Mouse (Mus musculus) hindbrain, embryonic 16.5 days (tissue): ENCODE data around the gene Wdr19. TPM values are rescaled to one million over a fixed set of nuclear protein-coding genes. Genes with fewer than 3 reads are reported as not detected.

Experiments used
- ATAC-seq: fragments of 200-750 bp; cut with Nextera tagmentation; 2 replicates; pipeline ENCODE4 v1.8.0; 2017; ENCODE audit warnings: moderate TSS enrichment, moderate library complexity
- H3K27ac ChIP-seq: fragments of 300-500 bp; sonication (generic); 2 replicates; pipeline ENCODE4 v1.5.1; 2014; ENCODE audit warnings: low read depth, mild to moderate bottlenecking, control low read depth, low read length, moderate library complexity
- H3K27me3 ChIP-seq: fragments of 300-500 bp; sonication (generic); replicated peaks from 2 replicates; pipeline ENCODE4 v1.6.1; 2014; ENCODE audit warnings: low read length; ENCODE audit not compliant: control insufficient read depth, insufficient read depth
- H3K36me3 ChIP-seq: fragments of 300-500 bp; sonication (generic); 2 replicates; pipeline ENCODE4 v1.6.1; 2014; ENCODE audit warnings: mild to moderate bottlenecking, low read length, moderate library complexity, mixed read lengths; ENCODE audit not compliant: control insufficient read depth, insufficient read depth
- H3K4me1 ChIP-seq: fragments of 300-500 bp; sonication (generic); 2 replicates; pipeline ENCODE4 v1.6.1; 2014; ENCODE audit warnings: low read depth, low read length; ENCODE audit not compliant: control insufficient read depth, insufficient read depth
- H3K4me2 ChIP-seq: fragments of 300-500 bp; sonication (generic); 2 replicates; pipeline ENCODE4 v1.6.1; 2014; ENCODE audit warnings: mild to moderate bottlenecking, low read length, control low read depth, moderate library complexity
- H3K4me3 ChIP-seq: fragments of 300-500 bp; sonication (generic); 2 replicates; pipeline ENCODE4 v1.5.1; 2014; ENCODE audit warnings: mild to moderate bottlenecking, low read length, control low read depth, moderate library complexity
- H3K9ac ChIP-seq: fragments of 300-500 bp; sonication (generic); 2 replicates; pipeline ENCODE4 v1.6.1; 2014; ENCODE audit warnings: low read depth, mild to moderate bottlenecking, control low read depth, low read length, moderate library complexity
- H3K9me3 ChIP-seq: fragments of 300-500 bp; sonication (generic); 2 replicates; pipeline ENCODE4 v1.6.1; 2014; ENCODE audit warnings: mild to moderate bottlenecking, low read length, moderate library complexity; ENCODE audit not compliant: control insufficient read depth
- WGBS: fragments of 180-500 bp; shearing (Covaris S2); extraction: QIAGEN DNeasy Blood & Tissue Kit; methylation state at CpG from one replicate; pipeline ENCODE4 v1.1.7; 2014; 5-methylcytosine and 5-hydroxymethylcytosine counted together
- polyA plus RNA-seq: library from polyadenylated mRNA; unstranded; fragments of >200 nt; fragmentation: Nextera tagmentation; extraction: Ambion mirVana; gene quantifications from 2 replicates; pipeline ENCODE4 v1.2.1, GENCODE M21; 2015

Gene Wdr19
- polyA plus RNA-seq, 1 experiment from 2014 or later, result 11.2 TPM

- Histone ChIP-seq H3K27me3 (no peaks in the 10 kb centered on the region), H3K9me3 (no peaks in the 10 kb centered on the region), H3K4me3 (no peak overlapping the region), H3K36me3 (no peaks in the 10 kb centered on the region), H3K9ac (no peak overlapping the region), H3K4me2 (0 out of 2 replicates have a peak overlapping the region, but pooled peaks have one; percentile 8), H3K27ac (peak overlapping the region; percentile 49; the same call in 1 of the 2 replicates), H3K4me1 (peaks cover 12% of the 10 kb centered on the region)
- WGBS, result 51% methylated on average over 21 of the region's 21 CpGs
- peak; percentile 56 for ATAC-seq
Measured at GRCm38 (mm10) chr5:65181160-65181793, 18.2 kb upstream of the Wdr19 start.

DNA sequence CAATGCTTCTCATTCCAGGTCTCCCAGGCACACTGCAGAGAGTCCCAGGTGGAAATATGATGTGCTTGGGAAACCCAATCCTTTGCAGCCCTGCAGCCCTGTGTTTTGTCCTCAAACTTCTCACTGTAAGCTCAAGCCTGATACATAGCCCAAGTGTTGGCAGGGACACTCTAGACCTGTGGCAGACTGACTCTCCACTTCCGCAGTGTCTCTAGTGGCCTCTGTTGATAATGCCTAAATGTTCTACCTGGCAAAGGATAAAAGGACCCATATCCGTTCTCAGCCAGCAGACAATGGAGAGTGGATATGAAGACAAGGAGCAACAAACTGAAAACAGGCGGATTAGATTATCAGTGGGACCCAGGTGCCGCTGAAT is 17.7 kb upstream of the Wdr19 start:
- Histone ChIP-seq H3K36me3 (no peaks in the 10 kb centered on the region), H3K4me2 (no peak overlapping the region), H3K9me3 (no peaks in the 10 kb centered on the region), H3K9ac (no peak overlapping the region), H3K27me3 (no peaks in the 10 kb centered on the region), H3K27ac (no peak overlapping the region), H3K4me1 (peaks cover 11% of the 10 kb centered on the region), H3K4me3 (no peak overlapping the region)
- peak; percentile 74 for ATAC-seq
- 72% methylated on average over 4 of the region's 4 CpGs for WGBS

GRCm38 (mm10) chr5:65182268-65182667 is 17.2 kb upstream of the Wdr19 start:
- no peak overlapping the region for H3K9ac ChIP-seq
- no peaks in the 10 kb centered on the region for H3K27me3 ChIP-seq
- peak; percentile 53 for ATAC-seq
- no peaks in the 10 kb centered on the region for H3K36me3 ChIP-seq
- H3K4me3 ChIP-seq, result no peak overlapping the region
- WGBS, result 65% methylated on average over 1 of the region's 1 CpGs
- no peaks in the 10 kb centered on the region for H3K9me3 ChIP-seq
- H3K4me2 ChIP-seq, result no peak overlapping the region
- peaks cover 7% of the 10 kb centered on the region for H3K4me1 ChIP-seq
- no peak overlapping the region for H3K27ac ChIP-seq

DNA sequence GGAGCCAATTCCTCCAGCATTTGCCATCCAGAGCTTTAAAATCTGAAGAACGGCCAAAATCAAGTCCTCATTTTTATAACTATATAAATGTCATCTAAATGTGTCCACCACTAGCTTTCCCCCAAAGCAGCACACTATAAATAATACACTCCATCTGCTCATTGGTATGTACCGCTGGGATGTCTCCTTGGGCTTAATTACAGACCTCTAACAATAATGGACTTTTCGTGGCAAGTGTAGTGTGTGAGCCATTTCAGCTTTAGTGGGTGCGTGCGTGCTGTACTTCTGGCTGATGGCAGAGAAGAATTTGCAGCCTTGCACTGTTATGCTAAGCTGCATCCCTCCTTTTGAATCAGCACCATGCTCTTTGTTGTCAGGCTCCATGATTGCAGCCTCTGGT is 7.9 kb upstream of the Wdr19 start:
- no peak overlapping the region for H3K4me2 ChIP-seq
- H3K27me3 ChIP-seq, result no peaks in the 10 kb centered on the region
- H3K27ac ChIP-seq, result no peak overlapping the region
- no peak overlapping the region for H3K9ac ChIP-seq
- 80% methylated on average over 5 of the region's 5 CpGs for WGBS
- ATAC-seq, result no peak
- H3K36me3 ChIP-seq, result no peaks in the 10 kb centered on the region
- H3K9me3 ChIP-seq, result peaks cover 4% of the 10 kb centered on the region
- no peaks in the 10 kb centered on the region for H3K4me1 ChIP-seq
- no peak overlapping the region for H3K4me3 ChIP-seq

DNA sequence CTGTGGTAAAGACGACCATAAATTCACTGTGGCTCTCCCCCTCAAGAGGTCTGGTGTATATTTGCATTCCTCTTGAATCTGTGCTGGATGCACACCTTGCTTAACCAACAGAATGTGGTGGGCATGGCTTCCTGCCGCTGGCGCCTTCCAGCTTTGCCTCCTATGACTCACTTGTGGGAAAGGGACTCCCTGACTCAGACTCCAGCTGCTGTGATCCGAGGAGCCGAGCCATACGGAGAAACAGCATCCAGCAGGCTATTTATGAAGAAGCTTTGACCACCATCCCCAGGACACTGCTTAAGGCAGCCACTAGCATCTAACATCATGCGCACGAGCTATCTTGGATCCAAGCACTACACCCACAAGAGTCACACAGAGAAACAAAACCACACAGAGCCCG is 5.1 kb upstream of the Wdr19 start:
- Histone ChIP-seq H3K27me3 (no peaks in the 10 kb centered on the region), H3K27ac (no peak overlapping the region), H3K9me3 (peaks cover 4% of the 10 kb centered on the region), H3K4me2 (no peak overlapping the region), H3K9ac (no peak overlapping the region), H3K4me3 (no peak overlapping the region), H3K4me1 (0 out of 2 replicates have a peak, but pooled peaks cover 2% of the 10 kb centered on the region), H3K36me3 (no peaks in the 10 kb centered on the region)
- WGBS, result 92% methylated on average over 9 of the region's 9 CpGs
- ATAC-seq, result no peak

DNA sequence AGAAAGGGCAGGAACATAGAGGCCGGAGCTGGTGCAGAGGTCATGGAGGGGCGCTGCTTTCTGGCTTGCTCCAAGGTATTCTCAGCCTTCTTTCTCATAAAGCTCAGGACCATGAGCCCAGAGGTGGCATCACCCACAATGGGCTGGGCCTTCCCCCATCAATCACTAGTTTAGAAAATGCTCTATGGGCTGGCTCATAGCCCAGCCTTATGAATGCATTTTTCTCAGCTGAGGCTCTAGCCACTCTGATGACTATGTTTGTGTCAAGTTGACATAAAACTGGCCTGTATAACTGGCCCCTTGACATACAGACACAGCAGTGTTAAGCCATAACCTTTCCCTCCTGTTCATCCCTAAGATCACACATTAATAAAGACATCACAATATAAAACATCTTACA is 5.2 kb downstream of the Wdr19 start:
- Histone ChIP-seq H3K9ac (no peak overlapping the region), H3K36me3 (peaks cover 4% of the 10 kb centered on the region; the same call in 1 of the 2 replicates), H3K4me2 (no peak overlapping the region), H3K4me1 (peaks cover 7% of the 10 kb centered on the region), H3K27me3 (no peaks in the 10 kb centered on the region), H3K4me3 (no peak overlapping the region), H3K27ac (no peak overlapping the region), H3K9me3 (no peaks in the 10 kb centered on the region)
- 77% methylated on average over 2 of the region's 2 CpGs for WGBS
- ATAC-seq, result no peak

- no peak overlapping the region for H3K4me2 ChIP-seq
- H3K9me3 ChIP-seq, result no peaks in the 10 kb centered on the region
- H3K27me3 ChIP-seq, result no peaks in the 10 kb centered on the region
- ATAC-seq, result no peak
- peaks cover 3% of the 10 kb centered on the region; the same call in 1 of the 2 replicates for H3K36me3 ChIP-seq
- H3K4me3 ChIP-seq, result no peak overlapping the region
- no peak overlapping the region for H3K9ac ChIP-seq
- no peaks in the 10 kb centered on the region for H3K4me1 ChIP-seq
- H3K27ac ChIP-seq, result no peak overlapping the region
- WGBS, result 21% methylated on average over 7 of the region's 7 CpGs
Measured at GRCm38 (mm10) chr5:65213321-65213720, 13.8 kb downstream of the Wdr19 start.

DNA sequence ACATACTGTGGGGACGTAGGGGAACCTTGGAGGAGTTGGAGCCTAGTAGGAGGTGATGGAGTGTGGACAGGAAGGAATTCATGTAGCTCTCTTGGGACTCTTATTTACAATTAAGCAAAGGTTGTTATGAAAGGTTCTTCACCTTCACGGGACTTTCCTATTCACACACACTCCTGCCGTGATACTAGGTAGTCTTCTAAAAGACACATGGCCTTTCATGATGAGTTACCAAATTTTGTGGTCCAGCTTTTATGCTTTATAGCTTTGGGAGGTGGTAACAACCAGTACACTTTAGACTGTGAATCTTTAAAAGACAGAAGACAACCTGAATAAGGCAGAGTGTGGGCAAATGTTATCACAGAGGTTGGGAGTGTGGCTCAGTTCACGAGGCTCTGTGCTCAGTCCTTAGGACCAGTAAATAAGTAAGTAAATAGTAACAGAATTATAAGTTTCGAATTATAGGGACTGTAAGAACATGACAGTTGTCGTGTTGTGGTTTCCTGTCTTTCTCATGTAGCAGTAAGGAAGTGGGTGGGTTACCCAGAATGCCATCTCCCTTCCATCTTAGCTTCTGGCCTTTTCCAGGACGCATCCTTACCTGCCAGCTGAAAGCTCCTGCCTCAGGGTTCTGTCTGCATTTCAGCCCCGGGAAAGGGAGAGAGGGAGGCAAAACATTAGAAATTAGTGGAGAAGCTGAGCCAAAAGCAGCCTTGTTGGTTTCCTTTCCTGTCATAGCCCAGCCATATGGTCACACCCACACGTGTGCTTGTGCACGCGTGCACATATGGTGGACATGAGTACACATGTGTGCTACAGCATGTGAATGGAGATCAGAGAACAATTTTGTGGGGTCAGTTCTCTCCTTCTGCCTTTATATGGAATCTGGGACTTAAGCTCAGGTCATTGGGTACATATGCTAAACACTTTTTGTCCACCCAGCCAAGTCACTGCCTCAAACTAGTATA is 18.1 kb downstream of the Wdr19 start:
- no peak overlapping the region for H3K27ac ChIP-seq
- no peak overlapping the region for H3K4me2 ChIP-seq
- H3K9ac ChIP-seq, result no peak overlapping the region
- no peak for ATAC-seq
- H3K9me3 ChIP-seq, result no peaks in the 10 kb centered on the region
- H3K4me3 ChIP-seq, result no peak overlapping the region
- 90% methylated on average over 11 of the region's 11 CpGs for WGBS
- no peaks in the 10 kb centered on the region for H3K27me3 ChIP-seq
- peaks cover 5% of the 10 kb centered on the region for H3K36me3 ChIP-seq
- no peaks in the 10 kb centered on the region for H3K4me1 ChIP-seq

- Histone ChIP-seq H3K27me3 (no peaks in the 10 kb centered on the region), H3K36me3 (peaks cover 15% of the 10 kb centered on the region), H3K27ac (no peak overlapping the region), H3K4me2 (no peak overlapping the region), H3K4me3 (no peak overlapping the region), H3K9me3 (no peaks in the 10 kb centered on the region), H3K4me1 (no peaks in the 10 kb centered on the region), H3K9ac (no peak overlapping the region)
- 92% methylated on average over 7 of the region's 7 CpGs for WGBS
- ATAC-seq, result no peak
Measured at GRCm38 (mm10) chr5:65221037-65221436, 21.5 kb downstream of the Wdr19 start.
